12 mouse cellular contexts compared by ENCODE assay signal in genomic region chr9:66708054-66708772, GRCm38 (mm10). TPM values are rescaled to one million over a fixed set of nuclear protein-coding genes. Genes with fewer than 3 reads are reported as not detected.
A peak's percentile ranks its signal among the peaks of the same experiment; 100 is the strongest.
DNase-seq lines count a peak whose midpoint lies in the region; ATAC-seq lines count a peak whose summit lies in the region.
"Had no signal": no experiment of that assay in that cellular context is flagged by ENCODE, and none has a peak within 500 bp of the region (broad histone marks: within the 10 kb centered on the region; RNA-seq: fewer than 3 reads in every experiment).

No protein-coding gene starts in this region.

- H3K4me2 ChIP-seq in intestine, embryonic 14.5 days (ENCODE audit: low read length): no peak overlapping the region
- no peak overlapping the region for H3K4me2 ChIP-seq in intestine, embryonic 16.5 days (ENCODE audit: low read depth, low read length)
- H3K4me2 ChIP-seq in forebrain, embryonic 15.5 days (replicated peaks): no peak overlapping the region; the same call in 1 of the 2 replicates
- H3K4me2 ChIP-seq: liver, embryonic 13.5 days had no signal

- WGBS in intestine, embryonic 14.5 days: 51% methylated on average over 11 of the region's 11 CpGs
- WGBS in intestine, embryonic 16.5 days: 55% methylated on average over 11 of the region's 11 CpGs
- WGBS in forebrain, embryonic 15.5 days: 27% methylated on average over 11 of the region's 11 CpGs

- H3K9me3 ChIP-seq in intestine, embryonic 14.5 days (ENCODE audit: control insufficient read depth, low read length): no peaks in the 10 kb centered on the region
- no peaks in the 10 kb centered on the region for H3K9me3 ChIP-seq in intestine, embryonic 16.5 days (ENCODE audit: control insufficient read depth, low read length)
- no peaks in the 10 kb centered on the region for H3K9me3 ChIP-seq in forebrain, embryonic 15.5 days
- H3K9me3 ChIP-seq: liver, embryonic 13.5 days had no signal

- no peak for ATAC-seq in intestine, embryonic 14.5 days (replicated peaks; ENCODE audit: low FRiP score, low TSS enrichment, low read depth)
- ATAC-seq in intestine, embryonic 16.5 days: no peak
- ATAC-seq in forebrain, embryonic 15.5 days (replicated peaks): peak; percentile 78

- H3K36me3 ChIP-seq in intestine, embryonic 14.5 days (ENCODE audit: control insufficient read depth, insufficient read depth, low read length): no peaks in the 10 kb centered on the region
- no peaks in the 10 kb centered on the region for H3K36me3 ChIP-seq in intestine, embryonic 16.5 days (ENCODE audit: control insufficient read depth, insufficient read depth, low read length)
- H3K36me3 ChIP-seq in forebrain, embryonic 15.5 days: no peaks in the 10 kb centered on the region
- H3K36me3 ChIP-seq: liver, embryonic 13.5 days had no signal

- no peaks in the 10 kb centered on the region; the same call in 1 of the 2 replicates for H3K4me1 ChIP-seq in intestine, embryonic 14.5 days (replicated peaks; ENCODE audit: control insufficient read depth, insufficient read depth, low read length)
- peaks cover under 1% of the 10 kb centered on the region; the same call in 1 of the 2 replicates for H3K4me1 ChIP-seq in intestine, embryonic 16.5 days (ENCODE audit: control insufficient read depth, insufficient read depth, low read length)
- peaks cover 23% of the 10 kb centered on the region for H3K4me1 ChIP-seq in forebrain, embryonic 15.5 days

- no peak overlapping the region for H3K9ac ChIP-seq in intestine, embryonic 14.5 days (ENCODE audit: low read length)
- no peak overlapping the region for H3K9ac ChIP-seq in intestine, embryonic 16.5 days (ENCODE audit: low read depth, low read length)
- no peak overlapping the region for H3K9ac ChIP-seq in forebrain, embryonic 15.5 days (replicated peaks)
- H3K9ac ChIP-seq: liver, embryonic 13.5 days had no signal

- no peaks in the 10 kb centered on the region for H3K27me3 ChIP-seq in intestine, embryonic 14.5 days (replicated peaks; ENCODE audit: control insufficient read depth, insufficient read depth, low read length)
- no peaks in the 10 kb centered on the region for H3K27me3 ChIP-seq in intestine, embryonic 16.5 days (replicated peaks; ENCODE audit: control insufficient read depth, insufficient read depth, low read length)
- no peaks in the 10 kb centered on the region for H3K27me3 ChIP-seq in forebrain, embryonic 15.5 days

- 0 out of 2 replicates have a peak overlapping the region, but pooled peaks have one; percentile 8 for H3K27ac ChIP-seq in intestine, embryonic 14.5 days (ENCODE audit: low read depth)
- no peak overlapping the region for H3K27ac ChIP-seq in intestine, embryonic 16.5 days (ENCODE audit: low read length)
- peak overlapping the region; percentile 55 for H3K27ac ChIP-seq in forebrain, embryonic 15.5 days (replicated peaks)
- H3K27ac ChIP-seq: liver, embryonic 13.5 days had no signal

- no peak for DNase-seq in intestine, embryonic 14.5 days (ENCODE audit: low spot score)
- peak; percentile 71 to 75 for DNase-seq in right cerebral cortex, postnatal 10 days (ENCODE audit: low spot score in 2 of 2)
- no peak for DNase-seq in right cerebral cortex, postnatal 14 days
- peak; percentile 58 for DNase-seq in mesoderm, embryonic 11.5 days (ENCODE audit: low read depth, low spot score)
- no peak for DNase-seq in urinary bladder, adult 2 months (ENCODE audit: low spot score)
- no peak for DNase-seq in embryo, embryonic 11 days
- DNase-seq: gastrocnemius, postnatal 36 days; liver, embryonic 13.5 days; thymus, postnatal 14 days had no signal

- H3K4me3 ChIP-seq in intestine, embryonic 14.5 days (ENCODE audit: low read depth, low read length): no peak overlapping the region
- no peak overlapping the region for H3K4me3 ChIP-seq in intestine, embryonic 16.5 days (ENCODE audit: low read length)
- no peak overlapping the region for H3K4me3 ChIP-seq in forebrain, embryonic 15.5 days
- H3K4me3 ChIP-seq: erythroblast, embryonic 14.5 days; liver, embryonic 13.5 days had no signal

RNA-seq across cellular contexts. Expression of gene Car12, which starts 5.3 kb away (rescaled TPM):
- polyA plus RNA-seq in intestine, embryonic 14.5 days (2014; fragmentation: Nextera tagmentation; extraction: Ambion mirVana): 3.2 and 5.4 TPM in 2 replicates
- 5.4 and 6.2 TPM in 2 replicates for polyA plus RNA-seq in intestine, embryonic 16.5 days (2015; fragmentation: Nextera tagmentation; extraction: Ambion mirVana)
- 3.6 and 6.4 TPM in 2 replicates for polyA plus RNA-seq in forebrain, embryonic 15.5 days (2015; fragmentation: Nextera tagmentation; extraction: Ambion mirVana)
- polyA plus RNA-seq in urinary bladder, adult 2 months (2012; rRNA removed): 1.0 TPM in 2 replicates
- polyA plus RNA-seq: erythroblast, embryonic 14.5 days had no signal

Comparison
In these comparisons a context has a peak if more than half of its experiments do, and no peak if none do; other contexts are left out.
1. DNase-seq: peak in right cerebral cortex, postnatal 10 days (2 of 2) and mesoderm, embryonic 11.5 days (single experiment); none in intestine, embryonic 14.5 days (single experiment), right cerebral cortex, postnatal 14 days (single experiment), urinary bladder, adult 2 months (single experiment) and embryo, embryonic 11 days (single experiment).